Mouse (Mus musculus) kidney, adult 11 months (tissue): ENCODE data around the gene Gm45713.
A peak's percentile ranks its signal among the peaks of the same experiment; 100 is the strongest.
"Not testable (repeated sequence)": the region's sequence is repeated elsewhere in the genome, so short reads cannot be mapped to it uniquely, and the experiment has no call there.

Experiments
- DNase-seq: peaks from one replicate; pipeline ENCODE4 v3.0.0; 2022

Gene Gm45713

DNA sequence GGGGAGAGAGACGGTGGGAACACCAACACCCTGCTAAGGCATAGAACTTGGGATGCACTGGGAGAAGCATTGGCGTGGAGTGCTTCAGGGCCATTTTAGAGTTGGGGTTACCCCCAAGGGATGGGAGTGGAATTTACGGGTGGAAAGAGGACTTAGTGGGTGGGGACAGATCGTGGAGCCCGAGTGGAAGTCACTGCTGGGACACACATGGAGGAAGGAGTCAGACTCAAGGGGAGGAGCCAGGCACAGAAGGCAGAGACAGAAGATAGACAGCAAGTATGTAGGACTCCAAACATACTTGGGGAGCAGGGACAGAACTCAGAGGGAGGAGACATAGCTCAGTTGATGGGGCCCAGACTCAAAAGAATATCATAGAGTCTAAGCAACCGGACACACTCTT lies 26.5 kb upstream of the Gm45713 start:
- no peak for DNase-seq

- peak; percentile 86 for DNase-seq
Observed at GRCm38 (mm10) chr7:45161612-45162473, 25.8 kb upstream of the Gm45713 start.

DNA sequence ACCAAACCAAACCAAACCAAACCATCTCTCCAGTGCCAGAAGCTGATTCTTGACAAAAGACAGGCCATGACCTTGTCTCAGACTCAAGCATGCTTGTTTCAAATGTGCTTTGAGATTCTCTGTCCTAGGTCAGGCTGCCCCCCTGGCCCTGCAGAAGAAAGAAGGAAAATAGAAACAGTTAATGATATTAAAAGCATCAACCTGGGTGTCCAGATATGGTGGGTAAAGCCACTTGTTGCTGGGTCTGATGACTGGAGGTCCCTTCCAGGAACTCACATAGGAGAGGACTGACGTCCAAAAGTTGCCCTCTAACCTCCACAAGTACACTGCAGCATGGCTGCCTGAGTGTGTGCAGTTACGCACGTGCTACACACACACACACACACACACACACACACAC lies 24.8 kb upstream of the Gm45713 start:
- no peak for DNase-seq

GRCm38 (mm10) chr7:45160316-45160800 lies 24.3 kb upstream of the Gm45713 start:
- DNase-seq = no peak

DNA sequence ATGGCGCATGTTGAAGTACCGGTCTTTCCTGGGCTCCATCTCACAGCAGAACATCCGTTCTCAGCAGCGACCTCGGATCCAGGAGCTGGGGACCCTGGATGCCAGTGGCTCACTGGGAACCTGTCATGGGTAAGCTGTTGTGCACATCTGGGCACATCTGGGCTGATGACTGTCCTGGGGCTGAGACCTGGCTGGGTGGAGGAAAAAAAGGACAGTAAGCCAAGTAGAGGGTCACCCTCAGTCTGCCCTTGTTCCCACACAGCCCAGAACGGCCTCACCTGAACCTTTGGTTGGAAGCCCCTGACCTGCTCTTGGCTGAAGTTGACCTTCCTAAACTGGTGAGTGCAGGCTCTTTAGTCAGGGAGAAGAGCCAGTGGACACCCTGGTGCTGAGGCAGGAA lies 23.0 kb upstream of the Gm45713 start:
- DNase-seq = no peak

- no peak for DNase-seq
Observed at GRCm38 (mm10) chr7:45157459-45157858, 21.4 kb upstream of the Gm45713 start.

GRCm38 (mm10) chr7:45156206-45156605 lies 20.2 kb upstream of the Gm45713 start:
- no peak for DNase-seq

- DNase-seq = no peak
Observed at GRCm38 (mm10) chr7:45155590-45155989, 19.6 kb upstream of the Gm45713 start.

DNA sequence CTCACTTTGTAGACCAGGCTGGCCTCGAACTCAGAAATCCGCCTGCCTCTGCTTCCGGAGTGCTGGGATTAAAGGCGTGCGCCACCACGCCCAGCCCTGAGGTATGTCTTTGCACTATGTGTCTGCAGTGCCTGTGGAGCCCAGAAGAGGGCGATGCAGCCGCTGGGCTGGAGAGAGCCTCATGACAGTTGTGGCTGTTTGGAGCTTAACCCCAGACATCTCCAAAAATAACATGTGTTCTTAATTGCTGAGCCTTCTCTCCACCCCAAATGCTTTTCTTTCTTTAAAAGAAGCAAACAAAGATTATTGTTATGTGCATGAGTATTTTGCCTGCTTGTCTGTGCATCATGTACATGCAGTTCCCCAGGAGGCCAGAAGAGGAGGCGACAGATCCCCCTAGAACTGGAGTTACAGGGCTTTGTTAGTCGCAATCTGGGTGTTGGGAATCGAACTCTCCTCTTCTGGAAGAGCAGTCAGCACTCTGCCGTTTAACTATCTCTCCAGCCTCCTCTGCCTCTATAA lies 19.0 kb upstream of the Gm45713 start:
- peak; percentile 59 for DNase-seq

DNA sequence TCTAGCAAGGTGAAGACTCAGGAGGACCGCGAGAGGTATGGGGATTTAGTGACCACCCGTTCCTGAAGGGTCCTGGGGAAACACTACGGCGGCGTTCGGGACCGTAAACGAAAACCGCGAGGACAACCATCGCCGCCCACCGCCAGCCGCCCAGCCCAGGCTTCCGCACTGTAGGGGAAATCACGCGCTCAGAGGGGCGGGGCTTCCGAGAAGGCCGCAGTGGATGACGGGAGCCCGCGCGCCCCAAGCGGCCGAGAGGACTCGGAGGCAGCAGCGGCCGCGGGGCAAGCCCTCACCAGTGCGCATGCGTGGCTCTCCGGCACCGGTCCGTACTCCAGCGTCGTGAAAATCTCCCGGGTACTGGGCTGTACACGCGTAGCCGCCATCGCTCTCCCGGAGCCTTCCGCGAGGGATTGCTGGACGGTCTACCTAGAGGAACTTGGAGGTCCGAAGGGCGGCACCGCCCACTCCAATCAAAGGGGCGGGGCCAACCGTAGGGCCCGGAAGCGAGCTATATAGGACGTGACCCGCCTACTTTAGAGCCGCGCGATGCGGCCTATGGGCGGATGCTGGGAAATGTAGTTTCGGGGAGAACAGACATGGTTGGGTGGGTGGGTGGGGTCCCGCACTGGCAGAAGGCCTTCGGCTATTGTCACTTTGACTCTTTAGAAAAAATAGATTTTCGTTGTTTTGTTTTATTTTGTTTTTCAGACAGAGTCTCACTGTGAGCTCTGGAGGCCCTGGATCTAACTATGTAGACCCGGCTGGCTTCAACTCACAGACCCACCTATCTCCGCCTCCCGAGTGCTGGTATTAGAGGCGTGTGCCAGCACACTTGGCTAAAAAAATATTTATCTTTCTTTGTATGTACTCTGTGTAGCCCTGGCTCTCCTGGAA lies 18.3 kb upstream of the Gm45713 start, which contains the start of the genes Pih1d1 and Aldh16a1:
Gene Pih1d1, plus strand, starts transcription at position 208 of the 897 bp plus-strand sequence.
Gene Aldh16a1, minus strand, starts transcription at position 489 of the 897 bp plus-strand sequence.
- peak; percentile 97 for DNase-seq

DNA sequence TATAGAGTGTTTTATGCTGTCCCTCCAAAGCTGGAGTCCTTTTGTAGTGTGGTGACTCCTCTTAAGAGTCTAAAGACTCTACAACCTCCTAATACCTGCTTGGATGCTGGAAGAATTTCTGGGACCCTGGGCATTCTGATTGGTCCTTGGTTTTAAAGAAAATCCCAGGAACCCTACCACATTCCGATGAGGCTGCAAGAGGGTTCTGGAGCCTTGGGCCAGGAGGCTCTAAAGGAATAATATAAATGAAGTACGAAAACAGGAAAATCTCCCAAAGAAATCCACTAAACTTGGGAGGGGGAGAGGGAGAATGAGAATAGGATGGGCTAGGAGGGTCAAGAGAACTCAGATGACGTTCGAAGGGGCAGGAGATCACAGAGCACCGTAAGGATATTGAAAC lies 17.6 kb upstream of the Gm45713 start:
- no peak for DNase-seq

- not testable (repeated sequence) for DNase-seq
Observed at GRCm38 (mm10) chr7:45153052-45153451, 17.0 kb upstream of the Gm45713 start.

- DNase-seq = peak; percentile 59
Observed at GRCm38 (mm10) chr7:45151303-45151702, 15.3 kb upstream of the Gm45713 start.

DNA sequence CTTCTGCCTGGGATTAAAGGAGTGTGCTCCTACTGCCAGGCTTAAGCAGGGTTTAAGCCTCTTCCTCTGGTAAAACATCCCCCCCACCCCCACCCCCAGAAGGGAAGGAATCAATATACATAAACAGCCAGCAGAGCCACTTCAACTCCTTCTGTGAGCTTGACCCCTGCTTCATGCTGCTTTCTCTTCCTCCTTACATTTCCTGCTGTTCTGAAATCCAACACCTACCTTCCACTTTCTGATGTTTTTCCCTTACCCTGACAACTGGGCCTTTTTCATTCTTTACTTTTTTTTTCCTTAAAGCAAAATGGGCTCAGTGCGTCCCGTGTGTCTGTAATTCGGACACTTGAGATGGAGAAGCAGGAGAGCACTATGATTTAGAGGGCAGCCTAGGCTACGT lies 14.3 kb upstream of the Gm45713 start:
- no peak for DNase-seq

- no peak for DNase-seq
Observed at GRCm38 (mm10) chr7:45149545-45149944, 13.5 kb upstream of the Gm45713 start.

- DNase-seq = no peak
Observed at GRCm38 (mm10) chr7:45148534-45149098, 12.6 kb upstream of the Gm45713 start.

DNA sequence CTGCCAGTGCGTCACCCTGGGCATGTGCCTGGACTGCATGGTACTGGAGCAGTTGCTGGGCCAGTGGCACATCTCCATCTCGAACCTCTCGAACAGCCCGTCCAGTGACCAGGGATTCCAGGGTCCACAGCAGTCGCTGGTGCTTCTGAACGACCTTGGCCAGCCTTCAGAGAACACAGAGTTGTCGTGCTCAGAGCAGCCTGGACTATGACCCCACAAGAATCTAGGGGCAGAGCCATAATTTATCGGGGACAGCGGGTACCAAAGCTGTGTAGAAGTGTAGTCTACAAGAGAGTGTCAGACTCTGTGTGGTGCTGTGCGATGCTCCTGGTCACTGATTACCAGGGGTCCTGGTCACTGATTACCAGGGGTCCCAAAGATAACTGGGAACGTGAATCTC lies 11.9 kb upstream of the Gm45713 start:
- peak; percentile 66 for DNase-seq

DNA sequence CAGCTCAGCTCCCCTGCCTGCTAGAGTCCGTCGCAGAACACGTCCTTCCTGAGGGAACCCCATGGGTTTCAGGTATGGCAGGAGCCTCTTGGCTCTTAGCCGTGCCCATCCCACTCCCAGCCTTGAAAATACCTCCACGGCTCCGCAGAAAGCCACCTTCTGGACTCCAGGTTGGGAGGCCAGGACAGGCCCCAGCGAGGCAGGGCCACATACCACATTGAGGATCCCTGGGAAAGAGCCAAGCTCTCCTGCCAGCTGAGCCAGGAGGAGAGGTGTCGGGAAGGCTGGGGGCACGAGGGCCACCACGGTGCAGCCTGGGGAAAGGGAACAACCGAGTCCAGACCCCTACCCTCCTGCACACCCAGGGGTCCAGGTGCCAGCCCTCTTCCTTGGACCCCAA lies 11.2 kb upstream of the Gm45713 start:
- peak; percentile 62 for DNase-seq

GRCm38 (mm10) chr7:45145460-45145859 lies 9.4 kb upstream of the Gm45713 start:
- no peak for DNase-seq

GRCm38 (mm10) chr7:45144368-45145174 lies 8.5 kb upstream of the Gm45713 start:
- no peak for DNase-seq

DNA sequence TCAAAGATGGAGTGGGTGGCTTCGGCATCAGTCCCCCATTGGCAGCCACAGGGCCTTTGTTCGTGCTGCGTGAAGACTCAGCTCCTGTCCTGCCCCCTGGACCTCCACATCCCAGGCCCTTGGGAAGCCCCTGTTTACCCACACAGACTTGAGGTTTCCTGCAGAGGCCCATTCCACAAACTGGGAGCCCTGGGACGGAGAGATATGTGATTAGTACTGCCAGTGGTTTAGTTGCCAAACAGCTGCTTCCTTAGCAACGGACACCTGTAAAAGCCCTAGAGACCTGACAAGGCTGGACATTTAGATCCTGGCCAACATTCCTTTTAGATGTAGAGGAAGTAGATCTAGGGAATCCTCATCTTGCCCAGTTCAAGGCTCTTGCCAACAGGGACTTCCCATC lies 5.9 kb upstream of the Gm45713 start:
- DNase-seq = no peak

DNA sequence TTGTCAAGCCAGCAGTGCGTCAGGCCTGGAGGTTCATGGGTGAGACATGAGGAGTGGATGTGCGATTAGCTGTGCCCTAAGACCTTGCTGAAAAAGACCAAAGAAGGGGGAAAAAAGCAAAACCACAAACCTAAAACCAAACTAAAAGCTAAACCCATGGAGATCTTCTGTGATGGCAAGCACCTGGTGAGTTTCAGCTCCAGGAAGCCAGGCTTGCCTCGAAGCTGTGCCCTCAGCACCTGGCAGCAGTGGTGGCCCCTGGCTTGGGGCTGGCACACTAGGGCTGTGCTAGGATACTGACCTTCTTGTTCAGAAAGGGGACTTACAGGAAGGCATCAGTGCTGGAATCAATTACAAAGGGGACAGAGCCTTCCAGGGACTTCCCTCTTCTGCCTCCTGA lies 5.3 kb upstream of the Gm45713 start:
- no peak for DNase-seq
